ENCODE assay signal across 8 mouse cellular contexts in the genomic region with DNA sequence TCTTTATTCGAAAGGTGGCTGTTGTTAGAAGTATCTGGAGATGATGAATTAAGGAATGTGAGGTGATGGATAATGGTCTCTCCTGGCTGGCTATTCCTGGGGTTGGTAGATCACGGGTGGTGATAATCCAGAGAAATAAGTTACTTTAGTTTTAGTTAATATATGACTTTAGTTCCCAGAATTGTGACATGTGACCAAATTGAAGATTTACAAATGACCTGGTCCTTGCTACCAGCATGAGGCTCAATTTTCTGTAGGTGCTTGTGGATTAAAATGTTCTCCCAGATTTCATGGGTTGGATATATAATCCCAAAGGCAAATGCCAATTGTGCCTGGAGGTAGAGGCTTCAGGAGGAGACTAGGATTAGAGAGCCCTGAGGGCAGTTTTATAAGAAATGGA. TPM values are rescaled to one million over a fixed set of nuclear protein-coding genes. Genes with fewer than 3 reads are reported as not detected.
DNase-seq lines count a peak whose midpoint lies in the region; TF ChIP-seq lines count a peak whose summit lies in the region.
"Not testable (repeated sequence)": the region's sequence is repeated elsewhere in the genome, so short reads cannot be mapped to it uniquely, and the experiment has no call there.
"Had no signal": no experiment of that assay in that cellular context is flagged by ENCODE, and none has a peak within 500 bp of the region (broad histone marks: within the 10 kb centered on the region; RNA-seq: fewer than 3 reads in every experiment).

No protein-coding gene starts in this region.

- TF ChIP-seq POLR2A in kidney, adult 2 months (IDR thresholded peaks at IDR 0.05; ENCODE audit: low read depth, low read length): not testable (repeated sequence)

- not testable (repeated sequence) for H3K27me3 ChIP-seq in kidney, adult 2 months (replicated peaks; ENCODE audit: control insufficient read depth, insufficient read depth, low read length)

- not testable (repeated sequence) for H3K36me3 ChIP-seq in kidney, adult 2 months (ENCODE audit: control insufficient read depth, insufficient read depth, low read length)

- not testable (repeated sequence) for TF ChIP-seq CTCF in kidney, adult 2 months (conservative IDR thresholded peaks at IDR 0.05; ENCODE audit: insufficient read depth, insufficient read length, low read depth, low read length)

- not testable (repeated sequence) for H3K4me1 ChIP-seq in kidney, adult 2 months (ENCODE audit: control insufficient read depth, insufficient read depth, low read length)

- not testable (repeated sequence) for H3K4me3 ChIP-seq in kidney, adult 2 months (ENCODE audit: insufficient read depth, low read depth, low read length)

- peak; percentile 66 for DNase-seq in heart, adult 11 months
- DNase-seq in kidney, adult 11 months: peak; percentile 15
- DNase-seq in kidney, adult 2 months: peak; percentile 77
- peak; percentile 6 to 45 for DNase-seq in kidney, adult 8-10 months
- DNase-seq in kidney, adult 9 months: peak; percentile 73

- H3K27ac ChIP-seq in kidney, adult 2 months (ENCODE audit: insufficient read depth, low read depth, low read length): not testable (repeated sequence)

- 50% methylated on average over 2 of the region's 2 CpGs for WGBS in kidney, adult 2 months

RNA-seq across cellular contexts. Expression of a gene that starts 53.7 kb away (rescaled TPM):
- polyA plus RNA-seq in kidney, adult 2 months (2012; rRNA removed): 0.12 TPM in 1 of 2 replicates, not detected in the other
- polyA plus RNA-seq: C2C12, G1E, Patski had no signal

Comparison
In these comparisons a context has a peak if more than half of its experiments do, and no peak if none do; other contexts are left out.
1. DNase-seq: peak in every context shown above with its lines; median percentile 77 in kidney, adult 2 months; 73 in kidney, adult 9 months; 66 in heart, adult 11 months; 26 in kidney, adult 8-10 months; 15 in kidney, adult 11 months.